Mouse (Mus musculus): ENCODE results near the gene Uqcrq.

- TF ChIP-seq CTCF (IDR thresholded peaks at IDR 0.05) (no peak), EP300 (IDR thresholded peaks at IDR 0.05; ENCODE audit: insufficient read depth, low read depth, low read length) (no peak), POLR2A (IDR thresholded peaks at IDR 0.05; ENCODE audit: insufficient read depth, low read depth, low read length) (no peak)
Measured at GRCm38 (mm10) chr11:53458996-53459395, 28.4 kb upstream of the Uqcrq start.

All from heart, adult 2 months (tissue).